Mouse (Mus musculus): ENCODE data around the gene C77080. TPM values are rescaled to one million over a fixed set of nuclear protein-coding genes. Genes with fewer than 3 reads are reported as not detected.

Gene C77080
- 1 to 10 TPM; 2.6 to 4.9 TPM for total RNA-seq (2021)
- long read RNA-seq, experiment 1, full-length matches to known transcripts = 3 of 5 reads
- long read RNA-seq, experiment 1, partial matches to known transcripts = 0 of 5 reads
- long read RNA-seq, experiment 1, other reads (novel, unspliced or antisense) = 2 of 5 reads
- long read RNA-seq, experiment 2, full-length matches to known transcripts = 1 of 3 reads
- long read RNA-seq, experiment 2, partial matches to known transcripts = 2 of 3 reads
- long read RNA-seq, experiment 2, other reads (novel, unspliced or antisense) = 0 of 3 reads

- no peak for DNase-seq
Measured at GRCm38 (mm10) chr4:129261196-129261595, at the start of gene C77080. Gene C77080, minus strand, starts transcription at chr4:129261404.

GRCm38 (mm10) chr4:129307936-129308335, 46.7 kb upstream of the C77080 start:
- DNase-seq = no peak

- DNase-seq = no peak
Measured at GRCm38 (mm10) chr4:129304306-129304705, 43.1 kb upstream of the C77080 start.

DNA sequence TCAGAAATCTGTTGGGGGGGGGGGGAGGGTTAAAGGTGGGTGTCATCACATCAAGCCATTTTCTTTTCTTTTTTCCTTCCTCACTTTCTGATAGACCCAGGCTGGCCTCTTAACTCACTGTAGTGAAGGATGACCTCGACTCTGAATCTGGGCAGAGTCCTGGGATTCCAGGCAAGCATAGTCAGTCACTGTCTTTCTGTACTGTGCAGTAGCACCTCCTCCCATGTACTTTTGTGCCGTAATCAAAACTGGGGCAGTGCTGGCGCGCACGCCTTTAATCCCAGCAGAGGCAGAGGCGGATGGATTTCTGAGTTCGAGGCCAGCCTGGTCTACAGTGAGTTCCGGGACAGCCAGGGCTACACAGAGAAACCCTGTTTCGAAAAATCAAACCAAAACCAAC, 42.6 kb upstream of the C77080 start:
- DNase-seq = no peak

GRCm38 (mm10) chr4:129303401-129303800, 42.2 kb upstream of the C77080 start:
- no peak for DNase-seq

- DNase-seq = no peak
Measured at GRCm38 (mm10) chr4:129299121-129299520, 37.9 kb upstream of the C77080 start.

DNA sequence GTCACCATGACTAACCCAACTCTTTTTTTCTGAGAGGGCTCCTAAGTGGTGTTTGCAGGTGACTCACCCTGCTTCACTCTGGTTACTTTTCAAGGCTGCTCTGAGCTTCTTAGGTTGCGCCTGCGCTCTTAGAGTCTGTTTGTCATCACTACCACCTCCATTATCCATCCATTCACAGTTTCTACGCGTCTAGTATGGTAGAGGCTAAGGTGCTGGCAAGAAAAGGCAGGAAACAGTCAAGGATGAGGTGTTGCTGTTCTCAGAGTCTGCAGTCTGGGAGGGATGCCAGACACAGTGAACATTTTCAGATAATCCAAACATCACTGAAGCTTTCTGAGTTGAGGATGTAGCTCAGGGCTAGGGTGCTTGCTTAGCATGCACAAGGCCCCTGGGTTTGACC, 36.5 kb upstream of the C77080 start:
- no peak for DNase-seq

- no peak for DNase-seq
Measured at GRCm38 (mm10) chr4:129296066-129296465, 34.9 kb upstream of the C77080 start.

- DNase-seq = no peak
Measured at GRCm38 (mm10) chr4:129295188-129295587, 34.0 kb upstream of the C77080 start.

GRCm38 (mm10) chr4:129293702-129294101, 32.5 kb upstream of the C77080 start:
- DNase-seq = no peak

DNA sequence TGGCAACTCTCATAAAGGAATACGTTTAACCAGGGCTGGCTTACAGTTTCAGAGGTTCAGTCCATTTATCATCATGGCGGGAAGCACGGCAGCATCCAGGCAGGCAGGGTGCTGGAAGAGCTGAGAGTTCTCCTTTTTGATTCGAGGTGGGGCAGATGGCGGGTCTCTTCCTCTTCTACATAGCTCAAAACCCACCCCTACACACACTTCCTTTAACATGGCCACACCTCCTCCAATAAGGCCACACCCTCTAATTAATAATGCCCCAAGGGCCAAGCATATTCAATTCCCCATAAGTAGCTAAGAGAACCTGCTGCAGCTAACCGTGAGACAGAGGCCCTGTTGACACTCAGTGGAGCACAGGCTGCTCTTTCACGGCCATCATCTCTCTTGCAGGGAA, 31.6 kb upstream of the C77080 start:
- DNase-seq = no peak

DNA sequence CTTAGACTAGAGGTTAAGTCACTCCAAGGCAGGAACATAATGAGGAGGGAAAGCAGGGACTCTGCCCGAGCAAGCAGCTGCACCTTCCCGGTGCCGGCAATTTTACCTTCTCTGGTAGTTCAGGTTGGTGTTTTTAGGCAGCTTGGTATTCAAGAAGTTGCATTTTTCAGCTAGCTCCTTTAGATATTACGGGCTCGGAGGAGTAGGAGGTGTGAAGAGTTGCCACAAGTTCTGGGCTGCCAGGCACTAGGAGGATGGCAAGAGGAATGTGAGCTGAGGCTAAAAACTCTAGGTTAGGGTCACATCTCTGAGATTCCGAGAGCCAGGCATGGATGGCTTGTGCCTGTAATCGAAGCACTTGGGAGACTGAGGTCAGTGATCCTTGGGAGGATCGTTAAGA, 28.5 kb upstream of the C77080 start:
- no peak for DNase-seq

- peak; percentile 72 for DNase-seq
Measured at GRCm38 (mm10) chr4:129288067-129288466, 26.9 kb upstream of the C77080 start.

GRCm38 (mm10) chr4:129287472-129287981, 26.3 kb upstream of the C77080 start, which contains the start of gene Sync:
Gene Sync, plus strand, starts transcription at chr4:129287617.
- DNase-seq = peak; percentile 76

DNA sequence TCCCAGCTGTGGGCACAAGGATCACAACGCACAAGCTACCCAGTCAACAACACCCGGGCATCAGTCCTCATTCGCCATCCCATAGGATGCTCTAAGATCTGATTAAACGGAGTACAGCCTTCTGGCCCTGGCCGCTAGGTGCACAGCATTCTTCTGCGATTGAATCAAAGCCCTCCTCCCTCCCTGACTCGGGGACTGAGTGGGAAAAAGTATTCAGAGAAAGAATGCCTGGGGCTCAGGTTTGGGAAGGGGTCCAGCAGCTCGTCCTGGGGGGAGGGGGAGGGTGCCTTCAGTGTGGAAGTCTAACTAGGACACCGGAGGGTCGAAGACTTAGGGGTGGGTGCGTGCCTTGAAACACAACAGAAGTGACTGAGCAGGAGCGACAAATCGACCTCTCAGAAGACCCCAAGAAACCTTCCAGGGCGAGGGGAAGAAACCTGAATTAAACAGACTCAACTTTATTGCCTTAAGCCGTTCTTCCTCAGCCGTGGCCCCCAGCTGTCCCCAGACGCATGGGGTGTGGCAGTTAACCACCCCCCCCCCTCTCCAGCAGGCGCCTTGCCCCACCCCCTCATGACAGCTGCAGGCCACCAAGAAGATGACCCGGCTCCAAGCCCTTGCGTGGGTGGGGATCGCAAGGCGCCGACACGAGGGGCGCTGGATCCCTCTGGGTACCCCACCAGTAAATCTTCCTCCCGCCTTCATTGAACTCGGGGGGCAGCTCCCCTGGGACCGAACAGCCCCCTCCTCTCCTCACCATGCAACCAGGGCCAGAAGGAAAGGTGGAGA, 25.7 kb upstream of the C77080 start:
- DNase-seq = peak; percentile 62

DNA sequence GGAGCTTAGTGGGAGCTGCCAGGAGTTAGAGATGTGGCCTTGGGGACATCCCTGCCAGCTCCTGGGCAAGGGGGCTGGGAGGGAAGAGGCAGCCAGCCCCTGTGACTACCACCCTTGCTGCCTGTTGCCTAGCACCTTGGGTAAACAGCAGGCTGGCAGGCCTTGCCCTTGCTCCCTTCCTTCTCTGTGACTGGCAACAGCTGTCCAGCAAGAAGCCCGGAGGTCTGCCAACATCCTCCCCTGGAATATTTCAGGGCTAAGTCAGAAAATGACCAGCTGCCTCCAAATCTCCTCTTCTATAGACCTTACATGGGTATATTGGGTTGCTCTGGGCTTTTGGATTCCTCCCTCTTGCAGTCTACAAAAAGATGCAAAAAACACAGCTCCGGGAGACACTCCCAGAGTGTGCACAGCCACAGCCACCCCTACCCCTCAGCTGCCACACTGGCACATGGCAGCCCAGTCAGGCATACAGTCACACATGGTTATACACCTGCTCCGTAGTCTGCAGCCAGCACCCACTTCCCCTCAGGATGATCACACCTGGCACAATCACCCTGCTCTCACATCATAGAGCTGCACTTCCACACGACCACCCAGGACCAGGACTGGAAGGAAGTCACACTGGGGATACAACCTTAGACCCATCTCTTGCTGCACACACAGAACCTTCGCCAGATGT, 24.9 kb upstream of the C77080 start:
- DNase-seq = peak; percentile 47

DNA sequence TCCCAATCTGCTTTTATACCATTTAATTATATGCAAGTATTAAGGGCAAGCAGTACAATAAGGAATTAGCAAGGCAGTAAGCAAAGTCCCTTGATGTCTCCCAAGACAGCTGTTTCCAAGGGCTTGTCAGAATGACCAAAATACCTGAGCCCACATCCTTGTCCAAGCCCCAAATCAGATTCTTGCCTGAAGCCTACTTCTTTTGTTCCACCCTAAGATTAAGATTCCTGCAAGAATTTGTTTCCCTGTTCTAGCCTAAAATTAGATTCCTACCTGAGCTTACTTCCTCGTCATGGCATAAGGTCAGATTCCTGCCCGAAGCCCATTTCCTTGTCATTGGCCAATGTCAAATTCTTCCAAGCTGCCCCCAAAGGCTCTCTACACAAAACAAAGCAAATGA, 23.5 kb upstream of the C77080 start:
- DNase-seq = no peak

DNA sequence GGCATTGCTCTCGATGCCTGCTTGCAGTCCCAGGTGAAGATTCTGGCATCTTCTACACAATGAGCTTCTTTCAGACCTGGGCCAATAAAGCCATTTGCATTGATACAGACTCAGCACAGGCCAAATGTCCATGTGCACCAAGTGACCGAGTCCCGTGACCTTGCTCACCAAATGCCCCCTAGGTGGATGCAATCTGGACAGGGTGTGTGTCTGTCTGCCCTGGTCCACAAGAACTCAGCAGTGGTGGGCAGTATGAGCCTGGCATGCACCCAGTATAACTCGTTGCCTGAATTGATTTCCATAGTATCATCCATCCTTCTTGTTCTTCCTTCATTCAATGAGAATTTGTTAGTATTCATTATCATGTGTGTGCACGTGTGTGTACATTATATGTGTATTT, 22.0 kb upstream of the C77080 start:
- DNase-seq = no peak

GRCm38 (mm10) chr4:129282786-129283185, 21.6 kb upstream of the C77080 start:
- no peak for DNase-seq

DNA sequence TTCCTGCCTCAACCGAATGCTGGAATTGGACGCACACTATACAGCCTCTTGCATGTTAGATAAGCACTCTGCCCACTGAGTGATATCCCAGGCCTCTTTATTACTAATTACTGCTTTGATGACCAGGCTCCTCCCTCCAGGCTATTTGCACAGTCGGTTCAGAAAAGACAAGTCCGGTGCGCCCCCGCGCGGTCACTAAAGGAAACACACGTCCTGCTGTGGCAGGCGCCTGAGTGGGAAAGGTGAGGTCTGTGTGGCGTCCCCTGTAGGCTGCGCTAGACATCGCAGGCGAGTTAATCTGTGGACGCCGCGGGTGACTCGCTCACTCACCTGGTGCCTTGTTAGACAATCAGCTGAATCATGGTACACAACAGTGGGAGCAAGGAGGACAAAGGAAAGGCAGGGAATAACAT, 15.3 kb upstream of the C77080 start:
- DNase-seq = peak; percentile 98

DNA sequence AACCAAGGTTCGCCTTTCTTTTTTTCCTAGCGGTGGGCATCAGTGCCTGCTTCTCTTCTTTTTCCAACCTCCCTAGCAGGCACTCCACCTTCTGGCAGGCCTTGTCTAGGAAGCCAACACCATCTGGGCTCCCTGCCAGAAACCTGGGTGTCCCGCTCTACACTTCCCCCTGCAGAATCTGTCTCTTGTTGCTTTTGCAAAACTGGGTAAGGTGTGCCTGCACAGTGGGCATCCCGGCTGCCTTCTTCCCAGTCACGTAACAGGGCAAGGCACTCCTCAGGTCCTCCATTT, 11.5 kb upstream of the C77080 start:
- peak; percentile 44 for DNase-seq

DNA sequence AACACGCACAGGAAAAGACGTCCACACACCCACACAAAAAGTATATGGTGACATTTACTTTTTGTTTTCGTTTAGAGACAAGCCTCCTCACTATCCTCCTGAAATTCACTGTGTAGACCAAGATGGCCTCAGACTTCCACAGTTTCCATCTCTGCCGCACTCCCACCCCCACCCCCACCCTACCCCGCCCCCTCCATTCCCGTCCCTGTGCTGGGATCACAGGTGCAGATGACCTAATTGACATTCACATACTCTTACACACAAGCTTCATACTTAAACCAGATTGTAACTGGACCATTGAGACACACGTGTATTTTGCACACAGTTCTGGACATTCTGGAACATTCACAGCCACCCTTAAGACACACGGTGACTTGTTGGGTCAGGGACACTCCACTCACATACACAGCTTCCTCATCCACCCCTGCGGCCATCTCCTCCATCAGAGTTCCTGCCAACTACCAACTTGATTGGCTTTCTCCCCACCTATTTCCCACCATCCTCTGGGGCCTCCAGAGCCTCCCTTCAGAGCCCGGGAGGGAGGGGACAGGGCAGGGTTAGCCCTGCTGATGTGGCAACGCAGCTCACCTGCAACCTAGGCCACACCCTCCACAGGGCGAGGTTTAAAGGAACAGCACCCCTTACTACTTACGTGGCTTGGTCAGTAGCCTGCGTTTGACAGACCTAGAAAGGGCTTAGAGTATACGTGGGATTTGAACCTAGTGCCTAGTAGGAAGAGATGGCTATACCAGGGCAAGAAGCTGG, 11.0 kb upstream of the C77080 start:
- DNase-seq = no peak
